Mouse (Mus musculus) olfactory bulb, adult 2 months (tissue): ENCODE results near the gene Copb2.

ENCODE experiments used
- CTCF ChIP-seq: fragments of 200-500 bp; IDR thresholded peaks from 2 replicates; pipeline ENCODE4 v1.5.1; 2012; ENCODE audit warnings: low read depth, mild to moderate bottlenecking, low read length, moderate library complexity; ENCODE audit not compliant: insufficient read depth
- POLR2A ChIP-seq: fragments of 200-500 bp; IDR thresholded peaks from 2 replicates; pipeline ENCODE4 v1.6.1; 2012; ENCODE audit warnings: mild to moderate bottlenecking, low read depth, low read length, moderate library complexity; ENCODE audit not compliant: insufficient read depth

DNA sequence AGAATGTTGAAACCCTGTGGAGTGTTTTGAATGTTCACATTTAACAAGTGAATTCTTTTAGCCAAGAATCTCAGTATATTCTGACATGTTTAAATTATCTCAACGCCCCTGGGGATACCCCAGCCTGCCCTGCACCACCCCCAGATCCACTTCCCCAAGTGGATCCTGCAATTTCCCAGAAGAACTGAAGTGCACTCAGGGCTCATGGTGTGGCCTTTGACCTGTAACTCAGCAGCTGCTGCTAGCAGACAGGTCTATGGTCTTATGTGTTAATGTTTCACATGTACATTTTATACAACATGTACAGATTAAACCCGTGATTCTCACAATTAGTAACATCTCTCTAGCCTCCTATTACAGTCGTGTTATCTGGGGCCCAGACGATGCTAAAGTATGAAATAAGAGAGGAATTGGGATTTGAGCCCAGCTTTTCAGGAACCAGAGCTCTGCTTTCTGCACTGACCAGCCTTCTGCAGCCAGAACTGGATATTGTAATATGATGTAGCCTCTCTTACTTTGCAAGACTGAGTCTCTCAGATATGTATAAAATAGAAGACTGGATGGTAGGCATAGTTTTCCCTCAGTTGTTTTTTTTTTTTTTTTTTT is 28.7 kb upstream of the Copb2 start:
- TF ChIP-seq CTCF, result no peak
- TF ChIP-seq POLR2A, result no peak
